Mouse (Mus musculus): ENCODE data around the gene Igdcc4.

The Igdcc4 gene

DNA sequence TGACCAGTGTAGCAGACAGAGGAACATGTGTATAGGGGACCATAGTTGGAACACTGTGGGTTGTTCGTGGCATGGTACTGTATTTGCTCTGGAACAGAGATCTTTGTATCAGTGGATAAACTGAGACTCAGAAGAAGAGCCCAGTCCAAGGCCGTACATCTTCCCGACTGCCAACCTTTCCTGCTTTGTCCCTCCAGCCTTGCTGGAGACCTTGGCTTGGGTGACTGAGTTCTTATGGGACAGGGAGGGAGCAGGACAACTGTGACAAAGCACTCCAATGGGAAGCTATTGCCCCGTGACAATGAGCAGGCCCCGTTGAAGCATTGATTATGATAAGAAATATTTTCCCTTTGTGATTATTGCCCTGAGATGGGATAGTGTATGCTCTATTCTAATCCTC is 10.4 kb downstream of the Igdcc4 start:
- no peak for DNase-seq (ENCODE audit: low spot score)

DNA sequence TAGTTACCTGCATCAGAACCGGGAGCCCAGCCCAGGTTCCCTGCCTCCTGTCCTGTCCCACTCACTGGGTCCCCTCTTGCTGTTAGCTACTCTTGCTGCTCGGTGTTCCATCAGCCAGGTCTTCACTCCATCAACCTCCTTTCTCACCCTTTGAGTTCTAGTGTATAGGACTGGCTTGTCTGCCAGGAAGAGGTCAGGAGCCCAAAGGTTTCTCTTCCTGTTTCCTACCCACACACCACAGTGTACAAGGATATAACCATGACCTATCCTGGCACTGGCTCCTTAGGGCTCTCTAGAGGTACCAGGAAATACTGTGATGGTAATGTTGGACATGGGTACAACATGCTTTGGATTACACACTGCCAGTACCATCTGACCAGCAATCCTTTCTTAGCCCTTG is 12.4 kb downstream of the Igdcc4 start:
- DNase-seq (ENCODE audit: low spot score), result no peak

DNA sequence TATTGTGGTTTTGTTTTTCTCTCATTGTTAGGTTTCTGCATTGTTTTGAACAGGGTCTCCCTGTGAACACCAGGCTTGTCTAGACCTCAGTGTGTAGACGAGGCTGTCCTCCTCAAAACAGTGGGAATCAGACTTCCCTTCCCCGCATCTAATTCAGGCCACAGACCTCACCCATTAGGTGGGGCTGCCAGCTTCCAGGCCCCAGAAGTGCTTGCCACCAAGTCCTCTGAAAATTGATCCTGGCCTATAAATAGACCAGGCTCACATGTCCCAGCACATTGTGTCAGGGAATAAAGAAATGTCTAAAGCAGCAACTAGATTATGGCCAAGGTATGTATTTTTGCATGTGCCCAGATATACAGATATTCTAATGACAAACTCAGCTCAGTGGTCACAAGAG is 14.6 kb downstream of the Igdcc4 start:
- no peak for DNase-seq (ENCODE audit: low spot score)

GRCm38 (mm10) chr9:65117516-65117915 is 16.2 kb downstream of the Igdcc4 start:
- no peak for DNase-seq (ENCODE audit: low spot score)

DNA sequence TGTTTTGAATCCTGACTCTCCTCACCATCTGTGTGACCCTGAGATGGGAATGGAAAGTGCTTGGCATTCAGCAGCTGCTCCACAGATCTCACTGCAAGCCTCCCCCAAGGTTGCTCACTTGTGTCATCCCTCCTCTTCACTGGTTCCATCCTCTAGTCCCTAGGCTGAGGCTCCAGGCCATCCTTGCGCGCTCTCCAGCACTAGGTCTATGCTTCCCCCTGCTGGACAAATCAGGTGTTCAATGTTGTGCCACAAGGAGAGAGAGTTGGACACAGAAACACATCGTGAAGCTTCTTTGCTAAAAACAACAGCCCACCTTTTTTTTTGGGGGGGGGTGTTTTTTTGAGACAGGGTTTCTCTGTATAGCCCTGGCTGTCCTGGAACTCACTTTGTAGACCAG is 19.6 kb downstream of the Igdcc4 start:
- no peak for DNase-seq (ENCODE audit: low spot score)

DNA sequence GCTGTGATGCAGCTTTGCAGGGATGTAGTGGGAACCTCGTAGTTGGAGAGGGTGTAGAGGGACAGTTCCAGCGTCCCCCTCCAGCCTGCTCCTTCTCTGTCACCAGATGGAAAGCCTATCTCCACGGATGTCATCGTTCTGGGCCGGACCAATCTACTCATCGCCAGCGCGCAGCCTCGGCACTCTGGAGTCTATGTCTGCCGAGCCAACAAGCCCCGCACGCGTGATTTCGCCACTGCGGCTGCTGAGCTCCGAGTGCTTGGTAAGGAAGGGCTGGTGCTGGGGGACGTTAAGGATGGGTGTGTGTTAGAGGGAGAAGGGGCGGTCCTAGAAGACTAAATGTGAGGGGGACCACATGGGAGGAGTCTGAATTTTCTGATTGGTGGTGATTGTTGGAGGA is 21.3 kb downstream of the Igdcc4 start:
- no peak for DNase-seq (ENCODE audit: low spot score)

DNA sequence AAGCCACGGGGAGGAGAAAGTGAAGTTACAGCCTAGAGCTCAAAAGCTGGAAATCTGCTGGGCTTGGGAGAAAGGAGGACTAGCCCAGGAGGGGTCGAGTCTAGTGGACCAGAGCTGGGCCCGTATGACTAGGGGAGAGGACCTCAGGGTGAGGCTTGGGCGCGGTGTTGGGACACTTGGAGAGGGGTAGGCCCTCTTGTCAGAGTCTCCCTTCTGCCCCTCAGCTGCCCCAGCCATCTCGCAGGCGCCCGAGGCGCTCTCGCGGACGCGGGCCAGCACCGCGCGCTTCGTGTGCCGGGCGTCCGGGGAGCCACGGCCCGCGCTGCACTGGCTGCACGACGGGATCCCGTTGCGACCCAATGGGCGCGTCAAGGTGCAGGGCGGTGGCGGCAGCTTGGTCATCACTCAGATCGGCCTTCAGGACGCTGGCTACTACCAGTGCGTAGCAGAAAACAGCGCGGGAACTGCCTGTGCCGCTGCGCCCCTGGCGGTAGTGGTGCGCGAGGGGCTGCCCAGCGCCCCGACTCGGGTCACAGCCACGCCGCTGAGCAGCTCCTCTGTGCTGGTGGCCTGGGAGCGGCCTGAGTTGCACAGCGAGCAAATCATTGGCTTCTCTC is 22.4 kb downstream of the Igdcc4 start:
- no peak for DNase-seq (ENCODE audit: low spot score)

DNA sequence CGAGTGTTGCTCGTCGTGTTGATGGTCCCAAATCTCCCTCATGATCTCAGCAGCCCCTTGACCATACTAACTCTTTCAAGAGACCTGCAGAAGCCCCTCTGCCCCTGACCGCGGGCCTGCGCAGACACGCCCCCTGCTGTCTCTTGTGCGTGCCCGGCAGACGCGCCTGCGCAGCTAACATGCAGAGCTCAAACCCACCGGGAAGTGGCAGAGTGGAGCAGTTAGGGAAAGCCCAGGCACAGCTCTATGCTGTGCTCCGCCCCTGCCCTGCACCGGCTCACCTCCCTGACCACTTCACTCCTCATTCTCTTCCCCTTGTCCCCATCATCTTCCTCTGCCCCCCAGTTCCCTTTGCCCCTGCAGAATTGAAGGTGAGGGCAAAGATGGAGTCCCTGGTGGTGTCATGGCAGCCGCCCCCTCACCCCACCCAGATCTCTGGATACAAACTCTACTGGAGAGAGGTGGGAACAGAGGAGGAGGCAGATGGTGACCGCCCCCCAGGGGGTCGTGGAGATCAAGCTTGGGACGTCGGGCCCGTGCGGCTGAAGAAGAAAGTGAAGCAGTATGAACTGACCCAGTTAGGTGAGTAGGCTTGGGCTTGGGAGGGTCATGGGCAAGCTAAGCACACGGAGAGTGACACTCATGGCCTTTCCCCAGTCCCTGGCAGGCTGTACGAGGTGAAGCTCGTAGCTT is 27.0 kb downstream of the Igdcc4 start:
- DNase-seq (ENCODE audit: low spot score), result no peak

DNA sequence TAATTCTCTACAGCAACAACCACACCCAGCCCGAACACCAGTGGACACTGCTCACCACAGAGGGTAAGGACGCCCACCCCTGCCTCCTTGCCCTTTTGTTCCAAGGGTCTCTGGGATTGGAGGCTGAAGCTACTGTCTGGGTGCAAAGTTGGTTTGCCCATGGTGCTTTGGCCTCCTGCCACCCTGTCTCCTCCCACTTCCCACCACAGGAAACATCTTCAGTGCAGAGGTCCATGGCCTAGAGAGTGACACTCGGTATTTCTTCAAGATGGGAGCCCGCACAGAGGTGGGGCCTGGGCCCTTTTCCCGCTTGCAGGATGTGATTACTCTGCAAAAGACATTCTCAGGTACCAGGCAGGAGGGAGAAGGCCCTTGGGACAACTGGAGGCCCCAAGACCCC is 30.4 kb downstream of the Igdcc4 start:
- no peak for DNase-seq (ENCODE audit: low spot score)

GRCm38 (mm10) chr9:65133739-65134138 is 32.5 kb downstream of the Igdcc4 start:
- DNase-seq (ENCODE audit: low spot score), result peak; percentile 41

GRCm38 (mm10) chr9:65135126-65135525 is 33.8 kb downstream of the Igdcc4 start:
- DNase-seq (ENCODE audit: low spot score), result no peak

DNA sequence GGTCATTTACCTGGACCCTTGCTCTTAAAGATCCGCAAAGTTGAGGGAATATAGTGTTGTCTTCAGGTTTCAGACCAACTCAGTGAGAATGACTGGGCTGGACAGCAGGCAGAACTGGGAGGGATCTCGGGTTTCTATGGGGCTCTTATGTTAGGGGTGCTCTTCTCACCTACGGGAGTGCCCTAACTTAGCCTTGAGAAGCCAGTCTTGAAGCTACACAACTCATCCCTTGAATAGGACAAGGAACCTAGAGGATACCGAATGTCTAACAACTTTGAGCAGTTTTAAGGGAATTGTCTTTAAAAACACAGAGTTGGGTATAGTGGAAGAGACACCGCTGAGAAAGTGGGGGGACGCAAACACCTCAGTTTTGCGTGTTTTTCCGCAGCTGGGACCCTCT is 39.2 kb downstream of the Igdcc4 start:
- DNase-seq (ENCODE audit: low spot score), result no peak

DNA sequence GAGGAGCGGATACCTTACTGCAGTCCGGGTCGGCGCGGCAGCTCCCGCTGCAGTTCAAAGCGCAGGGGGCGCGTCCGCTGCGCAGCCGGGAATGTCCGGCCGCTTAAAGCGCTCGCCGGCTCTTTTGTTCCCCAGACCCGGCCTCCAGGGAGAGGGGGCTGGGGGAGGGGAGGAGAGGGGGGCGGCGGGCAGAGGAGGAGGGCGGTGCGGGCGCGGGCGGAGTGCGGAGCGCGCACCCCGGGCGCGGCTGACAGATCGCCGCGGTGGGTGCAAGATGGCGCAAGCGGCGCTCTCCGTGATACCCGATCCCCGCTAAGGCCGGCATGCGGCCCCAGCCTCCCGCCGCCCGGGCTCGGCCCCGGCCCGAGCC is 39.6 kb downstream of the Igdcc4 start, which contains the start of gene Igdcc3:
Igdcc3 (plus strand) TSS at position 254 of the 370 bp plus-strand sequence.
- DNase-seq (ENCODE audit: low spot score), result no peak

DNA sequence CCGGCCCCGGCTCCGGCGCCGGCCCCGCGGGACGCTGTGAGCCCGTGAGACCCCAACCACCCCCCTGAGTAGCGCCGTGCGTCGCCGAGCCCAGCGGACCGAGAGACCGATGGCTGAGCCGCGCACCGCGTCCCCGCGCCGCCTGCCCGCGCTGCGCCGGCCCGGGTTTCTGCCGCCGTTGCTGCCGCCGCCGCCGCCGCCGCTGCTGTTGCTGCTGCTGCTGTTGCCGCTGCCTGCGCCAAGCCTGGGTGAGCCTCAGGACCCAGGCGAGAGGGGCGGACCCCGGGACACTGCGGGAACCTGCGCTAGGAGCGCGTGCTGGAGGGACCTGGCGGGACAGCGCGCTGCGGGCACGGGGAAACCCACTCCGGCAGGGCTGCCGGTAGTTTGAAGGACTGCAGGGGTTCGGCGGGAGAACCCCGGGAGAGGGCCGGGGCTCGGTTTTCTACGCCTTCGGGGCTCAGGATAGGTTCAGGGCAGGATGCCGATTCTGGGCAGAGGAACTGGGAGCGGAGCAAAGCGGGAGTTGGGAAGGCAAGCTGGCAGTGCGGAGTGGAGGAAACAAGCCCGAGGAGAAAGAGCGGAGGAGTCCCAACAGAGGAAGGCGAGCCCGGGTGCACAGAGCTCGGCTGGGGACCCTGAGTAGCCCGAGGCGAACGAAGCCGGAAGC is 40.2 kb downstream of the Igdcc4 start:
- no peak for DNase-seq (ENCODE audit: low spot score)

GRCm38 (mm10) chr9:65141976-65142318 is 40.7 kb downstream of the Igdcc4 start:
- no peak for DNase-seq (ENCODE audit: low spot score)

- no peak for DNase-seq (ENCODE audit: low spot score)
Measured at GRCm38 (mm10) chr9:65142399-65142798, 41.1 kb downstream of the Igdcc4 start.

DNA sequence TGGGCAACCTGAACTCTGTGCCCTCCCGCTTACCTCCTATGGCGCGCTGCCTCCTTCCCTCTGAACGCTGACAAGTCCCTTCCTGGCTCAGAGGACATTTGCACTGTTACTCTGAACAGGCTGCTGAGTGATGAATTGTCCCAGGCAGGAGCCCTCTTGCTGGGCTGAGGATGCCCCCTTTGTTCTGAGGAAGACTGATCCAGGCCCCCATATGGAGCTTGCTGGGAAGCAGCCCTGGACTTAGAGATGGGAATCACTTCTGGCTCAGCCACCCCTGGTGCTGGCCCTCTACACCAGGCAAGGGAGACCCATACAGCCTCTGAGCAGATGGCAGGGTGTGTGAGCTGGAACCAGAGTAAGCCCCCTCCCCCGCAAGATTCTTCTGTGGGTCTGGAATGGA is 44.7 kb downstream of the Igdcc4 start:
- DNase-seq (ENCODE audit: low spot score), result no peak

GRCm38 (mm10) chr9:65148507-65148906 is 47.2 kb downstream of the Igdcc4 start:
- DNase-seq (ENCODE audit: low spot score), result no peak

DNA sequence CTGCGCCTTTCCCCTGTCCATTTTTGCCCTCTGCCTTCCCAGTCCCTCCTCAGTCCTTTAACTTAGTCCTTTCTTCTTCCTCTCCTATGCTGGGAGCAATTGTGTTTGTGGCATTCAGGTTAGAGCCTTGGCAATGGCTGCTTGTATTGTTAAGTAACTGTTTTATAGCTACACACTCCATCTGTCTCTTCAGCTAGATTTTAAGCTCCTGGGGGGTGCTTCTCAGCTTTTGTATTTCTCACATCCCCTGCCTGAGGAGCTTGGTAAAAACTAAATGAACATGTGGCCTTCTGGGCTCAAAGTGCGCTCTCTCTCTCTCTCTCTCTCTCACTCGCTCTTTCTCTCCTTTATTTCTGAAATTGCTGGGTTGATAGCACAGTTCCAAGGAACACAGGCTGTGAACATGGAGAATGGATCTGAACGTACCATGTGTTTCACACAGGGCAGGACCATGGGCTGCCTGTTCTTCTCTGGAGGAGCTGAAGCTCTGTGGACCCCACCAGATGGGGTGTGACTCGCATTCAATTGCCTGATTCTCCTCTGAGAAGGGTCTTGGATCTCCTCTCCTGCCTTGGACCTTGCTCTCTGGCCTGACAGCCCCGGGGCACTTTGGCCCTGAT is 51.5 kb downstream of the Igdcc4 start:
- no peak for DNase-seq (ENCODE audit: low spot score)

- DNase-seq (ENCODE audit: low spot score), result no peak
Measured at GRCm38 (mm10) chr9:65153331-65153711, 52.0 kb downstream of the Igdcc4 start.

DNA sequence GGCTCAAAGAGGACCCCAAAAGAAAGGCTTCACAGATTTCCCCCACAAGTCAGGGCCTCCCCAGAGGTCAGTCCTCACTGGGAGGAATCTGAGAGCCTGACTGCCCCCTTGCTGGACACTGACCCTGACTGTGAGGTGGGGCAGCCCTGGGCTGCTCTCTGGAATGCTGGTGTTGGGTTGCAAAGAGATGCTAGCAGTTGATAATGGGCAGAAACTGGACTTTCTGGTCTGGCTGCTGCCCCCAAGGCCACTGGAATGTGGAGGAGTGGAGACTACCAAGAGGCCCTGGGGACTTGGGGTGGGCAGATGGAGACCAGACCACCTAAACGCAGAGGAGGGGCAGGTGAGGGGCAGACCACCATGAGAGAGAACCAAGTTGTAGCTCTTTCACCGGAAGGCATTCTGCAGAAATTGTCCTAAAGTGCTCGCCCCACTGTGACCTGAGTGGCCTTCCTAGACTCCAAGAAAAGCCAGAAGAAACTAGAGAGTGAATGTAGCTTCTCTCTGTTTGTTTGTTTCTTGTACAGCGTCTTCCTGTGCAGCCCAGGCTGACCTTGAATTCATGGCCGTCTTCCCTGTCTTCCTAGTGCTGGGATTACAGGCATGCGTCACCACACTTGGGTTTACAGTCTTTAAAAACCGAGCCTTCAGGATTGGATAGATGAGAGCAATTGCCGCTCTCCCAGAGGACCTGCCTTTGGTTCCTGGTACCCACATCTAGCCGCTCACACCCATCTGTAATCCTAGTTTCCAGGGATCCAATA is 53.6 kb downstream of the Igdcc4 start:
- DNase-seq (ENCODE audit: low spot score), result no peak

- no peak for DNase-seq (ENCODE audit: low spot score)
Measured at GRCm38 (mm10) chr9:65156604-65157003, 55.3 kb downstream of the Igdcc4 start.

Measured in urinary bladder, postnatal 10 days (tissue).